Mouse (Mus musculus): ENCODE measurements around the gene Gm21319. TPM values are rescaled to one million over a fixed set of nuclear protein-coding genes. Genes with fewer than 3 reads are reported as not detected.

Gm21319 gene
- not detected in 2 replicates for total RNA-seq (2023)

GRCm38 (mm10) chr12:87775655-87776054 lies at the start of gene Gm21319:
Gene Gm21319, minus strand, starts transcription at chr12:87775755.

GRCm38 (mm10) chr12:87816277-87816676 lies 40.7 kb upstream of the Gm21319 start, which contains the start of gene BB287469:
Gene BB287469, plus strand, starts transcription at chr12:87816577.

GRCm38 (mm10) chr12:87795212-87795611 lies 19.7 kb upstream of the Gm21319 start, which contains the start of gene Gm21936:
Gene Gm21936, plus strand, starts transcription at chr12:87795512.

Other genes starting within 250 kb of the Gm21319 start
- gene Oog1, start 173.1 kb downstream of the Gm21319 start, total RNA-seq (2023) = not detected in 2 replicates
- gene Gm4027, start 156.9 kb downstream of the Gm21319 start, total RNA-seq (2023) = not detected in 2 replicates
- not detected in 2 replicates for gene Gm16381, start 131.1 kb downstream of the Gm21319 start, total RNA-seq (2023)
- gene Gm21936, start 19.8 kb upstream of the Gm21319 start, total RNA-seq (2023) = not detected in 2 replicates
- not detected in 2 replicates for gene BB287469, start 40.8 kb upstream of the Gm21319 start, total RNA-seq (2023)
- gene Gm2001, start 66.6 kb upstream of the Gm21319 start, total RNA-seq (2023) = not detected in 2 replicates
- not detected in 2 replicates for gene Gm2016, start 98.3 kb upstream of the Gm21319 start, total RNA-seq (2023)
- gene Gm2022, start 119.6 kb upstream of the Gm21319 start, total RNA-seq (2023) = not detected in 2 replicates
- not detected in 2 replicates for gene Gm2035, start 144.1 kb upstream of the Gm21319 start, total RNA-seq (2023)
- not detected in 2 replicates for gene Gm2042, start 178.3 kb upstream of the Gm21319 start, total RNA-seq (2023)
- not detected in 2 replicates for gene Gm2075, start 236.1 kb upstream of the Gm21319 start, total RNA-seq (2023)
- not detected in 2 replicates for gene Gm6803, start 243.0 kb upstream of the Gm21319 start, total RNA-seq (2023)

Measured in neutrophil, adult 65 days (primary cell).